Mouse (Mus musculus) layer of hippocampus, postnatal 25 days (tissue): ENCODE measurements at regions not wholly inside any gene's neighbourhood (a gene's known extent, or its start where the extent isn't known, plus 50 kb on each side); places are given as distances from the start of the nearest gene placed in this dataset.

Experiments
- DNase-seq, 2 experiments: peaks; one replicate each; pipeline ENCODE4 v3.0.0; 2022; ENCODE audit warnings: mixed read lengths in 2 of 2, low spot score in 1 of 2; ENCODE audit errors: extremely low spot score in 1 of 2
- microRNA-seq, 2 experiments: library from miRNA; unstranded; fragments of <30 nt; microRNA quantifications; one replicate each; pipeline ENCODE4 v1.2.0; 2021

DNA sequence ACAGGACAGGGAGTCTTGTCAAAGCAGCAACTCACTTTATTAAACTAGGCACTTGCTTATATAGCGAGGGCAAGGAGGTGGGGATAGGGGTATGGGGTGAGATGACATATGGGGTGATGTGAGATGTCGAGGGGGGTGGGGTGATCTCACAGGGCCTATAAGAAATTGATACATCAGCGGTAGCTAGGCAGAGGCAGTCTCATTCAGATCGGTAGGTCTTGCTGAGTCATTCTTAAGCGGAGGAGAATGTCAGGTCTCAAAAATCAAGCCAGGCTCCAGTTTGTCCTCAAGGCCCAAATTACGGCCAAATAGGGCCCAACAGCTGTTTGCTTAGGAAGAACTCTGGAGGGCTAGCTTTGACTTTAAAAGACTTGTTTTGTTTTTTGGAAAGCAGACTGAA, 60.7 kb upstream of the Peli1 start:
- DNase-seq: no peak

DNA sequence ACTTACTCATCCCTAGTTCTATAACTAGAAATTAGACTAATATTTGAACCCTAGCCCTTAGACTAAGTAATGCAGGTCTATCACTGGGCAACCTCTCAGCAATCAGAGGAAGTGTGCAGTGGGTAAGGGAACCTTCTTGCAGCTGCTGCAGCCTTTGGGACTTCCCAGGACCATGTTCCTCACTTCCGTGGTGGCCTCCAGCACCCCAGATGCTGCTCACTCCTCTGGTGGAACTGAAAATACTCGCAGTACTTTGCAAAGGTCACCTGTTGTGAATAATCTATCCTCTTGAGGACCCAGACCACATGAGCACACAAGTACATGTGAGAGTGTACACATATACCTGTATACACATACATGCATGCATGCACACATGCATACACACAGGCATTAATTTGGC, 59.3 kb upstream of the Peli1 start:
- DNase-seq: no peak

DNA sequence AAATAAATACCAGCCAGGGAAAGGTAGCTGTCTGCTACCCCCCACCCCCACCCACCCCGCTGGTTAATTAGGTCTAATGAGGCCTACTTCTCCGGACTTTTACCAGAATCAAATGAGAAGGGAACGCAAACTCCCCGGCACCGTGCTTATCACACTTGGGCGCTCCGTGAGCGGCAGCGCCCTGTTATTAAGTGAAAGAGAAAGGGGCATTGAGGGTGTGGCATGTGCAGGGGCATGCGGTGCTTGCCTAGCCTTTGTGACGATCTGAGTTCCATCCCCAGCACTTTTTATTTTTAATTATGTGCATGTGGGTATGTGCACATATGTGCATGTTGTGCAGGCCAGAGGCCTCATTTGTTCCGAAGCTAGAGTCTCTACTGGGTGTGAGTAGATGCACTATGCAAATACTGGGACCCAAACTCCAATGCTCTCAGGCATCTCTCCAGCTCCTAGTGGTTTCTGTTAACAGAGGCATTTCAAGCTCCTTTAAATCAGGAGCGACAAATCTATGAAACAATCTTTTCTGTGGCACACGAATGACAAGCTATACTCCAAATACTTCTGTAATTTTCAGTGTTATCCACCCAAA, 57.8 kb upstream of the Peli1 start:
- DNase-seq: no peak

DNA sequence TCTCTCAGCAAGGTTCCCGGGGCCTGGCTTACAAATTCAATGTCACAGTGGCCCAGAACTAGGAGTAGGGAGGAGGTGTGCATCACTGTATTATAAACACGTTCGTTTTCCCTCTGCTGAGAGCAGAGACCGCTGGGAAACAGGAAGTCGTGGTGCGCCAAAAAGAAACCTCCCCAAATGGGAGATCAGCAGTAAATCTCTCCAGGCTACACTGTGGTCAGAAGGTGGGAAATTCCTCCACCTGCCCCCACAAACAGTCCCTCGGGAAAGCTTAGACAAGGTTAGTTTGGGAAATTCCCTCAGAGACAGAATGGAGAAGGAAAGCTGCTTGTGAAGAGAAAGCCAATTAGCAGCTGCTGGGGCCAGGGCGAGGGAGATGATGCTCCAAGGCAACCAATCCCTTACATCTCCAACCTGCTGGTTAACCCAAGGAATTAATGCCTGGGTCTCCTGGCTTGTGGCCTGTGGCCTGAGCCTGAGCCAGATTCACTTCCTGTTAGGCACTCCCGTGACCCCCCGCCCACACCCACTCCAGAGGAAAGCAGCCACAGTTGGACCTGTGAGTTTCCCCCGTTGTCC, 57.2 kb upstream of the Peli1 start:
- DNase-seq: no peak

DNA sequence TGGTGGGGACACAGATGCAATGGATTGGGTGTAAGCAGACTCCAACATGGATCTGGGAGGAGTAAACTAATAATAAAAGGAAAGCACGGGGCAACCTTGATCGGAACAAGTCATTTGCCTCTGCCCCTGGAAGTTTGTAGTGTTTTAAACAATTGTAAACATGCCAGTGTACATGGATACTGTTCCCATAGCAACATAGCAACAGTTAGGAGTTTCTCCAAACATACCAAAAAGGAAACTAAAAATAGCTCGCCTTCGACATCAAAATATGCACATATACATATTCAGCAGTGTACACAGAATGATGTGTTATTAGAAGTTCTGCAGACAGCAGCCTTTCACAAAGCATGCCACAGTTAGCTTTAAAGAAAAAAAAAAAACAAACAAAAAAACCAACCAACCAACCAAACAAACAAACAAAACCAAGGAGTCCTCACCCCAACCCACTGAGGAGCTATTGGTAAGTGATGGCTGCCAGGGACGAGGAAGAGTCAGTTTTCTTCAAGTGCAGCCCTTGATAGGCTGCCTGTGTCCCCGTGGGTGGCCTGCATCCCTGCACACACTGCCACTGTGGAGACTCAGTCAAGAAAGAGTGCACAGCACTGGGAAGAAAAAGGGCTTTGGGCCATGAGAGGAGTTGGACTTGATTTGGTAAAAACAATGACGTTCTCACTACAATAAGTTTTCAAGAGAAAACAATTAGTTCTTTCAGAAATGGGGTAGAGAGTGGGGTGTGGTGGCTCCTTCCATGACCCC, 54.8 kb upstream of the Peli1 start:
- DNase-seq: no peak

DNA sequence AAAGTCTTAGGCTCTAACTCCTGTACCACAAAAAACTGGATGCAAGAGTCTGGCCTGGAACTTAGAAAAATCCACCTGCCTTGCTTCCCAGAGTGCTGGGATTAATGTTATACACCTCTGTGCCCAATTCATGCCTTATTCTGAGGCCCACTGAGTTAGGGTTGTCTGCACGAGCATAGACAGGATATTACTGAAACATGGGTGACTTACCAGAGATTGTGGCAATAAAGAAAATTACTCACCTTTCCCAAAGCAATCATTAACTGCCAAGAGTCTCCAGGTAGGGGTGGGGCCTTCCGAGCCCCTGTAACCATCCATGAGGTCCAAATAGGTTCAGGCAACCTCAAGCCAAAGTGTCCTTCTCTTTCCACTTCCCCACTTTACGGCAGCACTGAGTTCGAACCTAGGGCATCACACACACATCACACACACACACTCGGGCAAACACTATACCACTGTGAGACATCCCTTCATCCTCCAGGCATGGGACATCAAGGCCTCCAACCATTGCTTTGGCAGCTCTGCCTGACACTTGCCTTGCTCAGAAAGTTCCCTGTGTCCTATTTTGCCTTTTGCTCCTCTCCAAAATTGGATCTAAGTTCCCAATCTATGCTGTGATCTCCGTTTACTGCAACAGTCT, 53.7 kb upstream of the Peli1 start:
- no peak for DNase-seq

DNA sequence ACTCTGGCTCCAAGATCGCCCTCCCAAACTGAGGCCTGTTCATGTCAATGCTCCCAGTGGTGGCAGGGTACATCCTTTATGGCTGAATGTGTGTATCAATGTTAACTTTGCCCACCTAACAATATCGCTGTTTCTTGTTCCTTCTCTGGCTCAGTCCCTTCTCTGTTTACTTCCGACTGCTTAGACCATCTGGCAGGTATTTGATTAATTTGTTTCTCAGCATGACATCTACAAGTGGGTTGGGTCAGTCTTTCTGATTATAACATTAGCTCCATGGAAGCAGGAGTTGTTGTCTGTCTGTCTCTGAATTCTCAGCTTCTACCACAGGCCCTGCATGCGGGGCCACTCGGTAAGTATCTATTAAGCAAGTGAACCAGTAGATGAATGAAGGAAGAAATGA, 49.9 kb upstream of the Peli1 start:
- DNase-seq: no peak

Small RNA genes in the stretch of these regions (microRNA-seq; reads per million reads assigned to microRNA genes)
- gene Gm23681: 0 reads per million in 2 experiments
